Mouse (Mus musculus): ENCODE data around the gene Cdcp2. TPM values are rescaled to one million over a fixed set of nuclear protein-coding genes. Genes with fewer than 3 reads are reported as not detected.
A peak's percentile ranks its signal among the peaks of the same experiment; 100 is the strongest.

The Cdcp2 gene
- polyA plus RNA-seq, 1 experiment from 2014 or later = 0.08 TPM

GRCm38 (mm10) chr4:107121165-107121943 is 24.7 kb downstream of the Cdcp2 start:
- Histone ChIP-seq H3K4me1 (ENCODE audit: control insufficient read depth, insufficient read depth, low read depth, low read length) (no peaks in the 10 kb centered on the region; the same call in 1 of the 2 replicates), H3K27me3 (replicated peaks; ENCODE audit: control insufficient read depth, insufficient read depth, low read length) (no peaks in the 10 kb centered on the region), H3K27ac (ENCODE audit: low read depth, low read length) (no peak overlapping the region), H3K4me3 (ENCODE audit: low read length) (no peak overlapping the region), H3K4me2 (ENCODE audit: low read length) (no peak overlapping the region), H3K9me3 (ENCODE audit: control insufficient read depth, low read length) (no peaks in the 10 kb centered on the region), H3K9ac (ENCODE audit: low read depth, low read length) (peak overlapping the region; percentile 31), H3K36me3 (ENCODE audit: control insufficient read depth, insufficient read depth, low read length) (no peaks in the 10 kb centered on the region)
- 42% methylated on average over 12 of the region's 12 CpGs for WGBS
- ATAC-seq = peak; percentile 52; the same call in 1 of the 2 replicates

- Histone ChIP-seq H3K36me3 (ENCODE audit: control insufficient read depth, insufficient read depth, low read length) (no peaks in the 10 kb centered on the region), H3K4me1 (ENCODE audit: control insufficient read depth, insufficient read depth, low read depth, low read length) (no peaks in the 10 kb centered on the region; the same call in 1 of the 2 replicates), H3K9ac (ENCODE audit: low read depth, low read length) (no peak overlapping the region), H3K4me3 (ENCODE audit: low read length) (no peak overlapping the region), H3K27me3 (replicated peaks; ENCODE audit: control insufficient read depth, insufficient read depth, low read length) (no peaks in the 10 kb centered on the region), H3K27ac (ENCODE audit: low read depth, low read length) (no peak overlapping the region), H3K4me2 (ENCODE audit: low read length) (no peak overlapping the region), H3K9me3 (ENCODE audit: control insufficient read depth, low read length) (no peaks in the 10 kb centered on the region)
- ATAC-seq = no peak
- 74% methylated on average over 7 of the region's 7 CpGs for WGBS
Measured at GRCm38 (mm10) chr4:107124376-107124775, 27.7 kb downstream of the Cdcp2 start.

DNA sequence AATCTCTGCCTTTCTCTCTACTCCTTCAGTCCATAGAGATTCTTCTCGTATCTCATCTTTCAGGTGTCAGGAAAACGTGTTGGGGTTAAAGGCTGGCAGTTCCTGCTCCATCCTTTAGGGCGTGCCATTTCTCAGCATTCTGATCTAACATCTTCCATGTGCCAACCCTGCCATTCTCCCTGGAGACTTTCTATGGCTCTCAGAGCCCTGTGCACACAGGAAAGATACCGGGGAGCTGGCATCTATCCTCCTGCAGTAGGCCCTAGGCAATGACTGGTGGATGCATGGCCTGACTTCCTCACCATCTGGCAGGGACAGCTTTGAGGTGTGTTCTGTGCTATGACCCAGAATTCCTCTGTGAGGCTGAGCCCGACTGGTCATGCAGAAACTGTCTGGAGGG is 28.4 kb downstream of the Cdcp2 start:
- no peak overlapping the region for H3K9ac ChIP-seq (ENCODE audit: low read depth, low read length)
- 52% methylated on average over 5 of the region's 5 CpGs for WGBS
- no peak overlapping the region for H3K27ac ChIP-seq (ENCODE audit: low read depth, low read length)
- H3K4me1 ChIP-seq (ENCODE audit: control insufficient read depth, insufficient read depth, low read depth, low read length) = no peaks in the 10 kb centered on the region; the same call in 1 of the 2 replicates
- no peak overlapping the region for H3K4me3 ChIP-seq (ENCODE audit: low read length)
- no peak overlapping the region for H3K4me2 ChIP-seq (ENCODE audit: low read length)
- H3K9me3 ChIP-seq (ENCODE audit: control insufficient read depth, low read length) = no peaks in the 10 kb centered on the region
- ATAC-seq = no peak
- no peaks in the 10 kb centered on the region for H3K27me3 ChIP-seq (replicated peaks; ENCODE audit: control insufficient read depth, insufficient read depth, low read length)
- no peaks in the 10 kb centered on the region for H3K36me3 ChIP-seq (ENCODE audit: control insufficient read depth, insufficient read depth, low read length)

- no peaks in the 10 kb centered on the region for H3K27me3 ChIP-seq (replicated peaks; ENCODE audit: control insufficient read depth, insufficient read depth, low read length)
- no peak overlapping the region for H3K27ac ChIP-seq (ENCODE audit: low read depth, low read length)
- peaks cover 3% of the 10 kb centered on the region; the same call in 1 of the 2 replicates for H3K4me1 ChIP-seq (ENCODE audit: control insufficient read depth, insufficient read depth, low read depth, low read length)
- WGBS = 27% methylated on average over 10 of the region's 10 CpGs
- H3K9me3 ChIP-seq (ENCODE audit: control insufficient read depth, low read length) = no peaks in the 10 kb centered on the region
- peak overlapping the region; percentile 8; the same call in 1 of the 2 replicates for H3K9ac ChIP-seq (ENCODE audit: low read depth, low read length)
- no peak for ATAC-seq
- no peak overlapping the region for H3K4me2 ChIP-seq (ENCODE audit: low read length)
- no peaks in the 10 kb centered on the region for H3K36me3 ChIP-seq (ENCODE audit: control insufficient read depth, insufficient read depth, low read length)
- no peak overlapping the region for H3K4me3 ChIP-seq (ENCODE audit: low read length)
Measured at GRCm38 (mm10) chr4:107126389-107126788, 29.7 kb downstream of the Cdcp2 start.

DNA sequence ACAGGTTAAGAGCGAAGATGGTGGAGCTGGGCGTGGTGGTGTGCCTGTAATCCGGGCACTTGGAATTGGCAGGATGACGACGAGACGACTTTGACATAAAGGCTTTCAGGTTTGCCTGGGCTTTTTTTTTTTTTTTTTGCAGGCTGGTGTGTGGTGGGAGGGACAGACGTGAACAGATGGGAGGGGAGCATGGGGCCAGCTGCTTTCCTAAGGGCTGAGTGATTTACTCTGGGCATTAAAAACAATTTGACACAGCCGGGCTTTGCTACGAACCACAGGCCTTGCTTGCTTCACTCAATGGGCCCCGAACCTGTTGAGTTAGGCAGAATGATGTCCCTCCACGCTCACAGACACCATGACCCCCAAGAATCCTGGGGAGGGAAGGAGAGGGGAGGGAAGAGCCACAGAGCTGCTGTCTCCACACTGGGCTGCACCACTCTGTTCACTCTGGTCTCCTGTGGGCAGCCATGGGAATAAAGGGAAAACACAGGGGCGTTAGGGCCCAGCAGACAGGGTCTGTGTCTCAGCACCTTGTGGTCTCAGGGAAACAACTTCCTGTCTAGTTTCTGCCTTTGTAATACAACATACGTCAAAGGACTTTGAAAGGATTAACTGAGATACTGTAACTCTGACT is 30.3 kb downstream of the Cdcp2 start:
- no peak overlapping the region for H3K27ac ChIP-seq (ENCODE audit: low read depth, low read length)
- H3K4me1 ChIP-seq (ENCODE audit: control insufficient read depth, insufficient read depth, low read depth, low read length) = peaks cover 3% of the 10 kb centered on the region; the same call in 1 of the 2 replicates

DNA sequence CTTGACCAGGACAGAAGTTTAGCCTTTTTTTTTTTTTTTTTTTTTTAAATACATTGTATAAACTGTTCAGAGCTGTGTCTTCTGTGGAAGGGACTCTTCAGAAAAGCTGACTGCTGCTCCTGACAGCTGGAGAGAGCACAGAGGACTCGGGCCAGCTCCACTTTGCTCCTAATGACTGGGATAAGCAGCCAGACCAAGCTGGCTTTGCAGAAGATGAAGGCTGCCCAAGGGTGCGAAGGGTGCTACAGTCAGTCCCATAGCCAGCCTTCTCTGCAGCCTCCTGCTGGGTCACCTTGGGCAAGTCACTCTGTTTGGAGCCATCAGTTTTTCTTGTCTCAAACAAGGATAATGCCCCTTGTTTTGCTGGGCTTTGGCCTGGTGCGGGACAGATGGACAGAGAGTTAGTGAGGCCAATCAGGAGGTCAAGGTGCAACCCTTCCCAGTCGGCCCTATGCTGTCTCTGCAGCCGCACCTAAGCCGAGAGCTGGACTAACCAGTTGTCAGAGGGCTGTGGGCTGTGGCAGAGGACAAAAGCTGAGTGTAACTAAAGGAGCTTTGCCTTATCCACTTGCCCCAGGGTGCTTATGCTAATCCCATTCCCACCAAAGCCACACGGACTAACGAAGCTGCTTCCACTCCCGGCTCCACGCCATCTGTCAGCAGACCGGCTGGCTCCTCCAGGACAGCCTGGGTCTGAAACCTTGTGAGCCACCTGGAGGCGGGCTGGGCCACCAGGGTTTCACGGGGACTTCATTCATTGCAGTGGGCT is 31.4 kb downstream of the Cdcp2 start:
- no peak overlapping the region for H3K4me2 ChIP-seq (ENCODE audit: low read length)
- H3K4me1 ChIP-seq (ENCODE audit: control insufficient read depth, insufficient read depth, low read depth, low read length) = peaks cover 3% of the 10 kb centered on the region; the same call in 1 of the 2 replicates
- H3K36me3 ChIP-seq (ENCODE audit: control insufficient read depth, insufficient read depth, low read length) = no peaks in the 10 kb centered on the region
- no peak overlapping the region for H3K9ac ChIP-seq (ENCODE audit: low read depth, low read length)
- H3K27me3 ChIP-seq (replicated peaks; ENCODE audit: control insufficient read depth, insufficient read depth, low read length) = no peaks in the 10 kb centered on the region
- no peak overlapping the region for H3K4me3 ChIP-seq (ENCODE audit: low read length)
- WGBS = 21% methylated on average over 13 of the region's 13 CpGs
- peak; percentile 38; the same call in 1 of the 2 replicates for ATAC-seq
- H3K27ac ChIP-seq (ENCODE audit: low read depth, low read length) = no peak overlapping the region
- no peaks in the 10 kb centered on the region for H3K9me3 ChIP-seq (ENCODE audit: control insufficient read depth, low read length)

More for the DNA sequence above, 30.3 kb downstream of the Cdcp2 start:
- H3K36me3 ChIP-seq (ENCODE audit: control insufficient read depth, insufficient read depth, low read length) = no peaks in the 10 kb centered on the region
- no peak overlapping the region for H3K9ac ChIP-seq (ENCODE audit: low read depth, low read length)
- H3K4me2 ChIP-seq (ENCODE audit: low read length) = no peak overlapping the region
- H3K27me3 ChIP-seq (replicated peaks; ENCODE audit: control insufficient read depth, insufficient read depth, low read length) = no peaks in the 10 kb centered on the region
- H3K4me3 ChIP-seq (ENCODE audit: low read length) = no peak overlapping the region
- WGBS = 40% methylated on average over 13 of the region's 13 CpGs
- no peaks in the 10 kb centered on the region for H3K9me3 ChIP-seq (ENCODE audit: control insufficient read depth, low read length)
- ATAC-seq = no peak

GRCm38 (mm10) chr4:107129373-107129772 is 32.7 kb downstream of the Cdcp2 start:
- Histone ChIP-seq H3K4me2 (ENCODE audit: low read length) (no peak overlapping the region), H3K4me3 (ENCODE audit: low read length) (no peak overlapping the region), H3K4me1 (ENCODE audit: control insufficient read depth, insufficient read depth, low read depth, low read length) (peaks cover 3% of the 10 kb centered on the region; the same call in 1 of the 2 replicates), H3K27me3 (replicated peaks; ENCODE audit: control insufficient read depth, insufficient read depth, low read length) (no peaks in the 10 kb centered on the region), H3K9ac (ENCODE audit: low read depth, low read length) (no peak overlapping the region), H3K9me3 (ENCODE audit: control insufficient read depth, low read length) (no peaks in the 10 kb centered on the region), H3K36me3 (ENCODE audit: control insufficient read depth, insufficient read depth, low read length) (no peaks in the 10 kb centered on the region), H3K27ac (ENCODE audit: low read depth, low read length) (no peak overlapping the region)
- WGBS = 78% methylated on average over 8 of the region's 8 CpGs
- no peak for ATAC-seq

DNA sequence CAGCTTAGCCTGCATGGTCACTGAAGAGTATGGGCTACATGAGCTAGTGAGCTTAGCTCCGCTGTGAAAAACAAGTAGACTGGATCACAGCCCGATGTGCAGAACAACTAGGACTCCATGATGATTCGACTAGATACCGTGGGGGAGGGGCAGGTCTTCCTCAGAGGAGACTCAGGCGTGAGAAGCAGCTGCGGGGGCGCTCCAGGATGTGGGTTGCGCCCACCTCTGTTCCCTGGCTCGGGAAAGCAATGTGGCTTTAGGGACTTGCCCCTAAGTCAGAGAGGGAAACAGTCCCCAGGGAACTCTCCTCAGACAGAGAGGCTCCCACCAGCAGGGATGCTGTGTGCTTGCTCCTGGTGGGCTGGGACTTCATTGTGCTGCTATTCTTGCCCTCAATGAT is 33.8 kb downstream of the Cdcp2 start:
- H3K4me1 ChIP-seq (ENCODE audit: control insufficient read depth, insufficient read depth, low read depth, low read length) = peaks cover 3% of the 10 kb centered on the region; the same call in 1 of the 2 replicates
- 18% methylated on average over 9 of the region's 9 CpGs for WGBS
- no peak for ATAC-seq

DNA sequence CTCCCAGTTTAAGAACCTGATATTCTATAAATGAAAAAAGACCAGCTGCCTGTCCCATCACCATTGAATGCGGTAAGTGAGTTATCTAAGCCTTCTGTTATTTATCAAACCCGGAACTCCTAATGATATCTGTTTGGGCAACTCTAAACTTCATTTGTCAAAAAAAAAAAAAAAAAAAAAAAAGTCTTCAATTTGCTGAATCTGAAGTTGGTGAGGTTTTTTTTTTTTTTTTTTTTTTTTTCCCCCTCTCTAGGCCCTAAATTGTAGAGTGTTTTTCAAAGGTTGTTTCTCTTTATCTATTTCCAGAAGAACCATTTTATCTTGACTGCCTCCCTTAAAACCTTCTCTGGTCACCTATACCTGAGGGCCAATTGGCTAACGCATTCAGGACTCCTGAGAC is 38.2 kb downstream of the Cdcp2 start:
- no peak for ATAC-seq
- no peaks in the 10 kb centered on the region for H3K9me3 ChIP-seq (ENCODE audit: control insufficient read depth, low read length)
- H3K36me3 ChIP-seq (ENCODE audit: control insufficient read depth, insufficient read depth, low read length) = no peaks in the 10 kb centered on the region
- peaks cover 20% of the 10 kb centered on the region for H3K4me1 ChIP-seq (ENCODE audit: control insufficient read depth, insufficient read depth, low read depth, low read length)
- no peak overlapping the region for H3K4me2 ChIP-seq (ENCODE audit: low read length)
- no peak overlapping the region for H3K4me3 ChIP-seq (ENCODE audit: low read length)
- H3K9ac ChIP-seq (ENCODE audit: low read depth, low read length) = no peak overlapping the region
- no peaks in the 10 kb centered on the region for H3K27me3 ChIP-seq (replicated peaks; ENCODE audit: control insufficient read depth, insufficient read depth, low read length)
- H3K27ac ChIP-seq (ENCODE audit: low read depth, low read length) = no peak overlapping the region
- 88% methylated on average over 3 of the region's 3 CpGs for WGBS

More for the DNA sequence above, 33.8 kb downstream of the Cdcp2 start:
- H3K4me2 ChIP-seq (ENCODE audit: low read length) = no peak overlapping the region
- H3K4me3 ChIP-seq (ENCODE audit: low read length) = no peak overlapping the region
- no peaks in the 10 kb centered on the region for H3K36me3 ChIP-seq (ENCODE audit: control insufficient read depth, insufficient read depth, low read length)
- H3K9me3 ChIP-seq (ENCODE audit: control insufficient read depth, low read length) = no peaks in the 10 kb centered on the region
- H3K27me3 ChIP-seq (replicated peaks; ENCODE audit: control insufficient read depth, insufficient read depth, low read length) = no peaks in the 10 kb centered on the region
- no peak overlapping the region for H3K9ac ChIP-seq (ENCODE audit: low read depth, low read length)
- 0 out of 2 replicates have a peak overlapping the region, but pooled peaks have one; percentile 31 for H3K27ac ChIP-seq (ENCODE audit: low read depth, low read length)

Measured in hindbrain, embryonic 16.5 days (tissue).